Mouse (Mus musculus): Measurements from ENCODE around the gene Ralgps1.

GRCm38 (mm10) chr2:33370777-33371647 is at the start of gene Ralgps1:
- TF ChIP-seq MXI1 (IDR thresholded peaks at IDR 0.05; ENCODE audit: low read depth, low read length) (no peak), POLR2A (IDR thresholded peaks at IDR 0.05; ENCODE audit: control insufficient read depth in 1 of 2, insufficient read depth in 1 of 2, low read depth in 1 of 2, low read length in 2 of 2, poor library complexity in 1 of 2) (peak; percentile 33 to 48; a peak in 2 of 4 replicates), CTCF (IDR thresholded peaks at IDR 0.05 in 2 of 3, conservative IDR thresholded peaks at IDR 0.05 in 1 of 3; ENCODE audit: control insufficient read depth in 1 of 3, insufficient read depth in 1 of 3, low read depth in 2 of 3, low read length in 3 of 3, poor library complexity in 1 of 3, severe bottlenecking in 1 of 3) (no peak), MAFK (IDR thresholded peaks at IDR 0.05; ENCODE audit: borderline replicate concordance, low read depth, low read length) (no peak), NELFE (IDR thresholded peaks at IDR 0.05; ENCODE audit: low read depth, low read length) (no peak), USF2 (IDR thresholded peaks at IDR 0.05; ENCODE audit: borderline replicate concordance in 1 of 2, insufficient read depth in 1 of 2, low read depth in 1 of 2, low read length in 2 of 2) (no peak), BHLHE40 (IDR thresholded peaks at IDR 0.05; ENCODE audit: borderline replicate concordance, low read depth, low read length) (no peak), ZKSCAN1 (IDR thresholded peaks at IDR 0.05; ENCODE audit: low read depth, low read length) (no peak)

Measured in MEL (cell line).